Mouse (Mus musculus): Measurements from ENCODE around the gene Txk. TPM values are rescaled to one million over a fixed set of nuclear protein-coding genes. Genes with fewer than 3 reads are reported as not detected.
A peak's percentile ranks its signal among the peaks of the same experiment; 100 is the strongest.

The Txk gene
- total RNA-seq, 4 experiments from 2014 or later = 0.06 to 0.20 (median 0.18) TPM; not detected in 1

DNA sequence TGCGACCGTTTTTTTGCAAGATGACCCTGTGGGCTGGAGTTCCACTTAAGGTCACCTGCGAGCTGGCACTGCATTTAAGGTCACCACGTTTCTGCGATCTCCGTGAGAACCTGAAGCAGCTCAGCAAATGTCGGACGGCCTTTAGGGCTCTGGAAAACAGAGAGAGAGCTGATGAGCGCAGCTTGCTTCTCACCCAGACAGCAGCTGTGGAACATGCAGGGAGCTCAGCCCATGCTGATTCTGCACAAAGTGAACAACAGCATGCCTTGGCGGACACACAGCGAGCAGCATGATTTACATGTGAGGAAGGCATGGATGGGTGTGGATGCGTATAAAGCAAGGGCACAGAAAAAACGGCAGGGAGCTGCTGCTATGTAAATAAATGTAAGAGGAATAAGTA lies 56.1 kb downstream of the Txk start:
- DNase-seq (ENCODE audit: low spot score in 2 of 2) = peak; percentile 45 to 59

GRCm38 (mm10) chr5:72694684-72695083 lies 57.9 kb downstream of the Txk start:
- DNase-seq (ENCODE audit: low spot score in 2 of 2) = no peak

DNA sequence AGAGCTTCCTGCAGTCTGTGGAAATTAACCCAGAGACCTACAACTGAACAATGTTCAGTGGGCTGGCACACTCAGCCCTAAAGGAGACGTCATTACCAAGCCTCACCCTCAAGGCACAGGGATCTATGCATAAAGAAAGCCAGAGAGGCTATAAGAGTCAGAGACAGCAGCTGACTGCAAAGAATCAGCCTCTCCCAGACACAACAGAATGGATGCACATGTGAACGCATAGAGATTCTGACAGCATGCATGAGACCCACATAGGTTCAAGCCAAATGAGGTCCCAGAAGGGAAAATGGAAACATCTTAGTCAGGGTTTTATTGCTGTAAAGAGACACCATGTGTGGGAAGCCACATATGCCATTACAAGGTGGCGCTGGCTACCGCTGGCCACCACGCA lies 62.1 kb downstream of the Txk start:
- no peak for DNase-seq (ENCODE audit: low spot score in 2 of 2)

DNA sequence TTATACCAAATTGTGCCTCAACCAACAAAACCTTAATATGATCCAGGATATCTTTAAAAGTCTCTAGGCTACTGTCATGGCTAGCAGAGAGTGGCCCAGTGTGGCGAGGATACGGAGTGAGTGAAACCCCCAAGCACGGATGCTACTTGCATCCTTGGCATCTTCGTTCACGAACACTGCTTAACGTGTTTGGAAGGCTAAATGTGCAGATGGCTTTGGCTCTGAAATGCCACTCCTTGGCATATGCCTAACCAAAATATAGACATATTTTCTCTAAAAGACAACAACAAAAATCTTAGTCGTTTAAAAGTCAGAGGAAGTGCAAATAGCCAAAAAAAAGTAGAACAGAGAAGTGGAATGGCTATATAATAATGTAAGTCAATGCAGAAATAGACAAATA lies 63.0 kb downstream of the Txk start:
- DNase-seq (ENCODE audit: low spot score in 2 of 2) = no peak

DNA sequence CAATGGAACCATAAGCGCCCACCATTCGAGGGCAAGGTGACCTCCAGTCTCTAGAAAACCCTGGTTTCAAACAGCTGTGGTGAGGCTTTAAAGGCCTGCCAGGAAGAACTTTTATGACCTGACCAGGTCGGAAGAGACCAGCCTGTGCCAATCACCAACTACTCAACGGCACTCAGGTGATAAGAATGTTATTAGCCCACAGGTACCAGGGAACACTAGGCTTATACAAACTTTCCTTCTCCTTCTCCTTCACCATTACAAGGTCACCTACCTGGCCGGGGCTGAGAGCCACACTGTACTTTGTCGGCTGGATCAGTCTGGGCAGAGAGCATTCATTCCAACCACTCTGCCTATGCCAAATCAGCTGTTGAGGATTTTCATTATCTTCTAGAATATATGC lies 71.1 kb downstream of the Txk start:
- no peak for DNase-seq (ENCODE audit: low spot score in 2 of 2)

GRCm38 (mm10) chr5:72674994-72675542 lies 77.5 kb downstream of the Txk start:
- no peak for DNase-seq (ENCODE audit: low spot score in 2 of 2)

- DNase-seq (ENCODE audit: low spot score in 2 of 2) = no peak
Observed at GRCm38 (mm10) chr5:72671017-72671699, 81.4 kb downstream of the Txk start.

- DNase-seq (ENCODE audit: low spot score in 2 of 2) = no peak
Observed at GRCm38 (mm10) chr5:72668351-72668750, 84.2 kb downstream of the Txk start.

- DNase-seq (ENCODE audit: low spot score in 2 of 2) = no peak
Observed at GRCm38 (mm10) chr5:72666428-72666827, 86.1 kb downstream of the Txk start.

DNA sequence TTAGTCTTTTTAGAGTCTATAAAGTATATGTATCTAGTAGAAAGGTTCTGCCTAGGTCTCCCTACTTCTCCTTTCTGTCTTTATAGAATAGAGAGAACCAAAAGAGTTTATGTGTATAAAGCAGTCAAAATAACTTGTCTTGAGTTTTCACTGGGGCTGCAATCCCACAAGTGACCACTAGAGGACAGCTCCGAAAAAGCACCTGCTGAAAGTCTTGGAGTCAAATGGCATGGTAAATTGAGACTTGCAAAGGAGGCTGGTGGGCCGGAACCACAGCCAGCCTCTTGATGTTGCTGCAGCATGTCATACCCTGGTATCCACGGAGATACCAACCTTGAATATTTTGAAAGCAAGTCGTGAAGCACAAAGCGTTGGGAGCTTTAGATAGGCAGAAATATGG lies 87.3 kb downstream of the Txk start:
- DNase-seq (ENCODE audit: low spot score in 2 of 2) = peak in 1 of 2 experiments; percentile 45

- DNase-seq (ENCODE audit: low spot score in 2 of 2) = no peak
Observed at GRCm38 (mm10) chr5:72664854-72665253, 87.7 kb downstream of the Txk start.

- no peak for DNase-seq (ENCODE audit: low spot score in 2 of 2)
Observed at GRCm38 (mm10) chr5:72664126-72664525, 88.5 kb downstream of the Txk start.

DNA sequence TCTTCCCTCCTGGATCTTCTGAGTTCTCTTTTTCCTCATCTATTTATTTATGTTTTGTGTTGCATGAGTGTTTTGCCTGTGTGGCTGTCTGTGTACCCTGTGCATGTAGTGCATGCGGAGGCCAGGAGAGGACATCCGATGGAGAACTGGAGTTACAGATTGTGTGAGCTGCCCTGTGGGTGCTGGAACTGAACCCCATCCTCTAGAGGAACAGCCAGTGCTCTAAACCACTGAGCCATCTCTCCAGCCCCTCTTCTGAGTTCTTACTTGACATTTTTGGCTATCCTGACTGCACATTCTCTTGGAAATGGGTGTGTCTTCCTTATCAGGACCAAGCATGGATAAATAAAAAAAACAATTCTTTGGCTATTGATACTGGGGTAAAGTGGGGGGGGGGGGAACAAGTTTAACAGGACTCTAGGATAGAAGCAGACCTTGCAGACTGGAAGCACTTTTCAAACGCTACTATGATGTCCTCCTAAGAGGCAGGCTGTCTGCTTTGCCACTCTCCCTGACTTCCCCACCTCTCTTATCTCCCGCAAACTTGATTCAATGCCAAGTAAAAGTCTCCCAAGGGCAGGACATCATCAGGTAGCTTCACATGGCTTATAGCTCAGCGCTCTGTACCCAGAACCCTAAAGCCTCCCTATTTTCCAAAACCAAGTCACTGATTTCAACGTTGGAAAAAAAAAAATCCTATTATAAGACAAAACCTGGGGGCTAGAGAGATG lies 91.4 kb downstream of the Txk start:
- no peak for DNase-seq (ENCODE audit: low spot score in 2 of 2)

DNA sequence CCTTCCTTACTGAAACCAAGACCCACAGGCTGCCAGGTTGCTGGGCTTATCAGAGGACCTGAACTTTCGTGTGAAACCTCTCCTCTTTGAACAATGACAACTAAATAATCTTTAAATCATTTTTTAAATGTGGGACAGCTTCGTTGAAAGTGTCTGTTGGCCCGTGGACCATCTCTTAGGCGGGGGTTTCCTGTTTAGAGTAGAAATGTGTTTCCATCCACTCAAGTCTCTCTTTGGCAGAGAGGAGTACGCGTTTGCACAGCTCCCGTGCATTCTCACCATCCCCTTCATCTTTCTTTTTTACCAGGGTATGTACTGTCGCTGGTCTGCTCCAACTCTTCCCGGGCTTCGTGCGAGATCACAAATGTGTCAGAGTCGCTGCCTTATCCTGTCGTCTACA lies 94.2 kb downstream of the Txk start:
- DNase-seq (ENCODE audit: low spot score in 2 of 2) = no peak

- no peak for DNase-seq (ENCODE audit: low spot score in 2 of 2)
Observed at GRCm38 (mm10) chr5:72656270-72656791, 96.2 kb downstream of the Txk start.

GRCm38 (mm10) chr5:72653068-72653674 lies 99.4 kb downstream of the Txk start:
- DNase-seq (ENCODE audit: low spot score in 2 of 2) = no peak

DNA sequence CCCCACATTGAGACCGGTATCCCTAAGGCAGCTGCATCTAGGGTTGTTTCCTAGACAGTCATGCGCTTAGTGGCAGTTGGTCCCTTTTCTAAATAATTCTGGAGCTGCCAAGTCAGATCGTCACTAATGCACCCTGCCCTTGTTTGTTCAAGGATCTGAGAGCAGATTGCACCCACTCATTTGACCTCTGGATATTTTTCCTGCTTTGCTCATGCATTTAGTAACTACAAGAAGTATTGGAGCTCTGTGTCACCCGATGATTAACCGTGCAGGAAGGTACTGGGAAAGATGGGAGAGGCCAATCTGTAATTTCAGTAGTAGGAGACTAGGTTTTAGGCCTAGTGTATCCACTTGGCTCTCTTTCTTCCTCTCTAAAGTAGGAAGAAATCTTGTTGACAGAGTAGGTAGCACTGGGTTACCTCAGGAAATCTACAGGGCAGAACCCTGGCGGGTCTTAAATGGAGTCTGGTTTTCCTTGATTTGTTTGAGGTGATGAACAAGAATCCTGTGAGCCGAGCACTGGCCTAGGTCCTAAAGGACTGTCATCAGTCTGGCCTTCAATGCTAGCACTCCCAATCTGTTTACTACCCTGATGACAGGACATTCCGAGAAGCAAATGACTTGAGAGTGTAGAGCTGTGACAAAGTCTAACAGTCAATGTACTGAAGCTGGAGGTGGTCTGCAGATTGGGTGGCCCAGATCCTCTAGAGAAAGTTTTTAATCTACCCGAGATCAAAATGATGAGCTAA lies 103.4 kb downstream of the Txk start:
- no peak for DNase-seq (ENCODE audit: low spot score in 2 of 2)

GRCm38 (mm10) chr5:72647958-72648595 lies 104.5 kb downstream of the Txk start:
- DNase-seq (ENCODE audit: low spot score in 2 of 2) = no peak

DNA sequence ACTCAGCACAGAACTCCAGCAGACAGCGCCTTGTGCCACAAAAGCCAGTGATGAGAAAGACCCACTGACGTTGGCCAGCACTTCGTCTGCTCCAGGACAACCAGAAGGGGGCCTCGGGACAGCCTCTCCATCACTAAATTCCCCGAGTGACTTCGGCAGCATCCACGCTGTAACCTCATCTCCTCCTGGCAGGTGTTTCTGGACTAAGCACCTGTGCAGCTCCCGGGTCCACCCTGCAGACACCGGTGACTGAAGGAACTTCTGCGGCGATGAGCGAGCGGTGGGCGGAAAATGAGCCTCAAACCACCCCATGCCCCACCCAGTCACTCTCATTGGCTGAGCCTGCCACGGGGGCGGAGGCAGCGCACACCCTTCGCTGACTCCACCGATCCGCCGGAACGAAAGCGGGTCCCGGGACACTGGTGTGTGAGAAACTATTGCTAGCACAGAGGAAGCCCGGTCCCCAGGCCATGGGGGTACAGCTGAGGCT lies 105.1 kb downstream of the Txk start, which contains the start of gene Nipal1:
TSS of gene Nipal1 (plus strand) at position 378 of the 490 bp plus-strand sequence.
- no peak for DNase-seq (ENCODE audit: low spot score in 2 of 2)

- no peak for DNase-seq (ENCODE audit: low spot score in 2 of 2)
Observed at GRCm38 (mm10) chr5:72646996-72647395, 105.6 kb downstream of the Txk start.

DNA sequence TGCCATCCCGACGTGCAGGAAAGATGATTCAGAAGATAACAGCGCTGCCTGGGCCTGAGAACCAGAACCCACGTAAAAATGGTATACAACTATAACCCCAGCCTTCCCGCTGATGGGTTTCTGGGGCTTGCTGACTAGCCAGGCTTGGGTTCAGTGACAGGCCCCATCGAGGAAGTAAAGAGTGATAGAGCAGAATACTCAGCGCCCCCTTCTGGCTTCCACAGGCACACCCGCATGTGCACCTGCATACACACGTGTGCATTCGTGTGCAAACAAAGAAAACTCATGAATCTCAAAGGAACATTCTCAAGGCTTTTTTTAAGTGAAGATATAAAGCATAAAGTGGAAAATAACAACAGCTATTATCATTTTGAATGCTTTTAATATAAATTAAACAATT lies 106.4 kb downstream of the Txk start:
- no peak for DNase-seq (ENCODE audit: low spot score in 2 of 2)
